Mouse (Mus musculus) ES-CJ7 (cell line): Measurements from ENCODE around the gene Skiv2l.
"Not testable (repeated sequence)": the region's sequence is repeated elsewhere in the genome, so short reads cannot be mapped to it uniquely, and the experiment has no call there.

Source experiments
- DNase-seq: peaks from one replicate; pipeline ENCODE4 v3.0.0; 2011; ENCODE audit warnings: low read depth, low spot score

Gene Skiv2l

DNA sequence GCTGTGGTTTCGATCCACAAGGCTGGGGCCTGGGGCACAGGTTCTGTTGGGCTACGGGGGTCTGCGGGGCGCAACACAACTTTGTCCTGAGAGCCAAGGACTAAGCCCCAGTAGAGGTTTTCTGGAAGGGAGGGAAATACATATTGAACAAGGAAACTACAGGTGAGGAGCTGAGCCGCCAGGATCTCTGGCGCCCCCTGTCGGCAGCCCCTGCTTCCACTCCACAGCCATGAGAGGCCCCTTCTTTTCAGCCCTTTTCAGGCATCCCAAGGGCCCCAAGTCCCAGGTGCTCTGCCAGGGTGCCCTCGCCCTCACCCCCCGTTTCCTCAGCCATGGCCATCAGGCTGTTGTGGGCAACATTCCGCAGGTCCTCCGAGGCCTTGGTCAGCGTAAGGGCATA is 36.3 kb downstream of the Skiv2l start:
- DNase-seq: peak; percentile 45

DNA sequence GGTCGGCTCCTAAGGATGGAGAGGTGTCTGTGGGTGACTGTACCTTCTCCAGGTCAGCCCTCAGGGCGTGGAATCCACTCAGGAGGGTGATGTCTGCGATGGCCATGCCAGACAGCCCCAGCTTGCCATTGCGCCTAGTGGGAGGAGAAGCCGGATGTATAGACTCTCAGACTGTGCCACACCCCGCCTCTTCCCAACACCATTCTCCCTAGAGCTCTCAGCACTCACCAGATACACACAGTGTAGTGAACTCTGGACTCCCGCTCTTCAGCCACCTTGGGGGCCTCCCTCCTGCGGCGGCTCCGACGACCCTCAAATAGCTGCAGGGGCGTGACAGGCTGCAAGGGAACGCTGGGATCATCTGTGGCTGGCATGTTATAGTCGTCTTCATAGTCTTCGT is 38.7 kb downstream of the Skiv2l start:
- DNase-seq: no peak

DNA sequence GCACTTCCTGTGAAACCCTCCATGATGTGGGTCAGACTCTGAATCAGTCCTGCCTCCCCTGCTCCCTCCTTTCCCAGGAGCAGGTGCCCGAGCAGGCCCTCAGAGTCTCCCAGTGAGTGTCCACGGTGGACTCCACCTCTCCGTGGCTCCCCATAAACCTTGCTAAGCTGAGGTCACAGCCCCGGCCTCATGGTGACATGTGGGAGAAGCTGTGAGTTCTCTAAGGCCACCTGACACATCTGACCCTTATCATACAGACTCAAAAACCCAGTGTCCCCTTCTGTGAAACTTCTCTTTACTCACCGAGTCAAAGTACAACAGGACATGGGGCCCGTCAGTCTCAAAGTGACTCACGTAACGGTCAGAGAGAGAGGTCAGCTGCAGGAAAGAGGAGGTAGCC is 39.2 kb downstream of the Skiv2l start:
- DNase-seq: not testable (repeated sequence)

DNA sequence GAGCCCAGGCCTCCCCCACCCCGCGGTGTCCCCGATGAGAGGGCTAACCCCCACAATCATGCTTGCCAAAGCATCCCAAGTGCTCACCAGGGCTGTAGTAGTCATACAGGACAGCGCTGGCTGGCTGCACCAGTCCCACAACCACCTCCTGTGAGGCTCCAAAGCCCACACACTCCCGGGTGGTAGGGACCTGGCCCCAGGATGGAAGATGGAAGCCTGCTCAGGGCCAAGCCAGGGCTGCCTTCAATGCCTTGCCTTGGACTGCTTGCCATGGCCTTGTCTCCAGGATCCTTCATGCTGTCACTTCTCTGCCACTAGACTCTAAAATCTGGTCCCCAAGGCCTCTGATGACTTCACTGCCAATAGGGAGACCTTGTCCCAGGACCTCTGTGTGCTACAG is 39.6 kb downstream of the Skiv2l start:
- DNase-seq: not testable (repeated sequence)

DNA sequence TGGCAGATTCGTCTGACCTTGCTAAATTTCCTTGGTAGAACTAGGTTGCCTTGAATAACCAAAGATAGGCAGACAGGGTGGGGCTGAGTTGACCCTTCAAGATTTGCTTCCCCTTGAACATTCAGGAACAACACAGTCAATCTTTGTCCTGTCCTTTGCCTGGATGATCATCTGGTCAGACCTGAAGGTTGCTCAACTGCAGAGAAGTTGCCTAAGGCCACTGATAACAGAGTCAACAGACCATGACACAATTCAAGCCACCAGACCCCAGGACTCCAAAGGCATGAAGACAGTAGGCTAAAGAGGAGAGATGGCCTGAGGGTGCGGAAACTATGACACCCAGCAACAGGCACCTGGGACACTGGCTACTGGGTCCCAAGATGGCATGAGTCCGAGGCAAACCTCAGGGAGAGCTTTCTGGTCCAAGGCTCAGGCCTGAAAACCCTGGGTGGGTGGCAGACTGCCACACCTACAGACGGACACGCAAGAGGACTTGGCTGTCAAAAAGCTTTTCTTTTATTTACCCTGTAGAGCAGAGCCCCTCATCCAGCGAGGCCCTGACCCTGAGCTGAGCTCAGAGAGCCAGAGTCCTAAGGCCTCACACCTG is 41.3 kb downstream of the Skiv2l start:
- DNase-seq: no peak

DNA sequence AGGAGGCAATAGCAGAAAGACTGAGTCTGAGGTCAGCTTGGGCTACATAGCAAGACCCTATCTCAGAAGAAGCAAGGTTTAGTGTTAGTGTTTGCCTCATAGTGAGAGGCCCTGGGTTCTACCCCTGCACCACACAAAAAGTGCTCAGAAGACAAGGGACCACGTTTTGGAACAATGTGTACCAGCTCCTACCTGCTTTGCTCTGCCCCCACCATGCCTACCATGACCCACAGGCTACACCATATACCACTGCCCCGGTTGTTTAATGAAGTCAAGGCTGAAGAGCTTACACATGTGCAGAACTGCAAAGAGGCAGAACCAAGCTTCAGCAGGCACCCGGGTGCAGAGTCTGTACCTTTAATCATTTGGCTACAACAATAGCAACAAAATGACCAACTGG is 42.8 kb downstream of the Skiv2l start:
- no peak for DNase-seq

DNA sequence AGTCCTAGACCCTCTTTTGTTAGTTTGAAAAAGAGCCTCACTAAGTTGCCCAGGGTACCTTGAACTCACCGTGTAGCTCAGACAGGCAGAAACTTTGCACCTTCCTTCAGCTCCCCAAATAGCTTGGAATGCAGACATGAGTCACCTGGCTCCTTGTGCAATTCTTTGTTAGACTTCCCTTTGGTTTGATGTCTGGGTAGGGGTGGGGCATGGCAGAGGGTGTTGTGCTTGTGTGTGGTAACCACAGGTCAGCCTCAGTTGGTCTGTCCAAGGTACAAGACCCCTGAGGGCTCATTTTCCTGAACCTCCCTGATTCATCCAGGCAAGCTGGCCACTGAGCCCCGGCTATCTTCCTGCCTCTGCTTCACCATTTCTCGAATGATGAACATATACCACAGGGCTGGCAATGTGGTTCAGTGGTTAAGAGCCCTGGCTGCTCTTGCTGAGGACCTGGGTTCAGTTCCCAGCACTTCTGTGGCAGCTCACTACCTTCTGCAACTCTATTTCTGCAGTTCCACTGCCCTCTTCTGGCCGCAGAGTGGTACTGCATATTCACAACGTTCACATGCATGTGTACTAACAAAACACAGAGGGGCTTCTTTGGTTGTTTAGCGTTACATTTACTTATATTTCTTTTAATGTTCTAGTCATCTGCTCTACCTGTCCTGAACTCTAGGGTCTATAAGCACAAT is 45.0 kb downstream of the Skiv2l start:
- peak; percentile 56 for DNase-seq

DNA sequence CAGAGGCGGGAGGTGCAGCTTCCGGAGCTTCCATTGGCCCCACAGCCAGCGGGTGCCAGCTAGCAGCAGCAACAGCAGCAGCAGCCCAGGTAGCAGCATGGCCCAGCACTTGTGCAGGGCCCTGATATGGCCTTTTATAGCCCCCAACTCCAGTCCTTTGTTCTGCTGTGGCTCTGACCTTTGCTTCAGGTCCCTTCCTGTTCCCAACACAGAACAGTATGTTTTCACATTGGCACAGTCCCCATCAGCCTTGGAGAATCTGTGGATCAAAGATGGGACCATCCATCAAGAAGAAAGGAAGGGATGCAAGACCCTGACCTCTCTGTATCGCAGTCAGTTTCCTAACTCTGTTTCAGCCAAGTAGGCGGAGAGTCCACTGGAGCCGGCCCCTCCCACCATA is 45.7 kb downstream of the Skiv2l start, which contains the start of gene Cyp21a1:
Cyp21a1 (minus strand) TSS at position 261 of the 400 bp plus-strand sequence.
- DNase-seq: not testable (repeated sequence)

DNA sequence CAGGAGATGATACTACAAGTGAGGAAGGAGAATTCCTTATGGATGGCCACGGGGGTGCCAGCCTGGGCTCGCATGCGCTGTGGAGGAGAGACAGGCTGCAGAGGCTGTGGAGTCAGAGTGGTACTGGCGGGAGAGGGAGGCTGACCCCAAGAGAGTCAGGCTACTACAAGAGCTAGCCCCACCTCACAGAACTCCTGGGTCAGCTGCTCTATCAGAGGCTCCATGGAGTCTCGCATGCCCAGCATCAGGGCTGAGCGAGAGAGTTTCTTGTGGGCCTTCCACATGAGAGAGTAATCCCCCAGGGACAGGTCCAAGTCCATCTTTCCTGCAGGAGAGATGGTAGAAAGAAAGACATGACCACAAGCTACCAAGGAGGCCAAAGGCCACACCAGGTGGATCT is 46.6 kb downstream of the Skiv2l start:
- not testable (repeated sequence) for DNase-seq

DNA sequence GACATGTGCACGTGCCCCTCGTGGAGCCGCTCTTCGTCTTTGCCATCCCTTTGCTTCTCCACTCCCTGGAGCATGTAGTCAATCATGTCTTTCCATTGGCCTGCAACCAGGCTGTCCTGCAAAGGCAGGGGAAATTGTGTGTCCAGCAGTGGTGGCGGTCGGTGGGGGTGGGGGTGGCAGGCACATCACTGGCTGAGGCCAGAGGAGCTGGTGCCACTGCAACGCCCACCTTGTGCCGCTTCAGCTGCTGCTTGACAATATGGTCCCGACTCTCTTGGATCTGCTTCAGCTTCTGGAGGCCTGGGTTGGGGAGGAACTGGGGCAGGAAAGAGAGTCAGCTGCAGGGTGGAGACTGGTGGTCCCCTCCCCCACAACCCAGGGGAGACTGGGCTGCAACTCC is 47.3 kb downstream of the Skiv2l start:
- not testable (repeated sequence) for DNase-seq

DNA sequence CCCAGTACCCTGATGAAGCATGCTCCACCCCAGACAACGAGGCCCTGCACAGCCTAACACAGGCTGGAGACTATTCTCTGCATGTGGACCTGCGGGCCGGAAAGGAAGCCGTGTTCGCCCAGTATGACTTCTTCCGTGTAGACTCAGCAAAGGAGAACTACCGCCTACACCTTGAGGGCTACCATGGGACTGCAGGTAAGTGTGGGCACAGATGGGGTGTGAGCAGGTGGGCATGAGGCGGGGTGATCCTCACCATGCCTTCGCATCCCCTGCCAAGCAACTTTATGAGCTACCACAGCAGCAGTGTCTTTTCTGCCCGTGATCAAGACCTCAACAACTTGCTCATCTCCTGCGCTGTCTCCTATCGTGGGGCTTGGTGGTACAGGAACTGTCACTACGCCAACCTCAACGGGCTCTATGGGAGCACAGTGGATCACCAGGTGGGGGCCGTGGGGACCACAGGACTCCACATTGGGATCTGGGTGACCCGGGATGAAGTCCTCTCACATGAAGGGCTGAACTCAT is 49.2 kb downstream of the Skiv2l start:
- not testable (repeated sequence) for DNase-seq

DNA sequence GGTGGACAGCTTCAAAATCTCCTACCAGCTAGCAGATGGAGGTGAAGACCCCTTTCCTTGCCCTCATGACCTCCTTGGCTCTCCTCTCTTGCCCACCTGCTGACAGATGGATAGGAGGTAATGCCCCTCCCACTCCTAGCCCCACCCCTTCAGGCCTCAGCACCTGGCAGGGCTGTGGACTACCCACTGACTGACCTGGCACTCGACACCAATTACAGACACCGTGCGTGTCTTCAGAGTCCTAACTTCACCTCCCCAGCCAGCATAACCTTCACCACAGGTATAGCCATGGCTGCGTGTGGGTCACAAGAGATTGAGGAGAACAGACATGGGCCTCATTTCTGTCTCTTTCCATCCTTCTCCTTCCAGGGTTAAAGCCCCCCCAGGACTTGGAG is 50.5 kb downstream of the Skiv2l start:
- DNase-seq: no peak

DNA sequence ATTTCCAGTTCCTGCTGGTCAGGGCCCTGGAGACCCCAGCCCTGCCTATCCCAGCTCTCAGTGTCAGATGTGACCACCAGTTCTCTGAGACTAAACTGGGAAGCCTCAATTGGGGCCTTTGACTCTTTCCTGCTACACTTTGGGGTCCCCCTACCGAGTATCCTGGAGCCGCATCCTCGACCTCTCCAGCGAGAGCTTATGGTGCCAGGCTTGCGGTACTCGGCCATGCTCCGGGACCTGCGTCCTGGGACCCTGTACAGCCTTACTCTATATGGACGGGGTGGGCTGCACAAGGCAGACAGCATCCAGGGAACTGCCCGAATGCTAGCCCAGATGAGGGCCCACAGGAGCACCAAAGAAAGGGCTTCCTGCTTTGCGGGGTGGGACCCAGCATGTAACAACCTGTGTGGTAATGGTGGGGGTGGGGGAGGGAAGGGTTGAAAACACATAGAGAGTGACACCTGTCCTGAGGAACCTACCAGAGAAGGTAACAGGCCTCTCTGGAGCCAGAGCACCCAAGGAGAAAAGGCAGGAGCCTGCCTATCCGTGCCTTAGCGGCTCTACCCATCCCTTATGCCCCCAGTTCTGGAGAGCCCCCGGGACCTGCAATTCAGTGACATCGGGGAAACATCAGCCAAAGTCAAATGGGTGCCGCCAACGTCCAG is 51.0 kb downstream of the Skiv2l start:
- DNase-seq: no peak

DNA sequence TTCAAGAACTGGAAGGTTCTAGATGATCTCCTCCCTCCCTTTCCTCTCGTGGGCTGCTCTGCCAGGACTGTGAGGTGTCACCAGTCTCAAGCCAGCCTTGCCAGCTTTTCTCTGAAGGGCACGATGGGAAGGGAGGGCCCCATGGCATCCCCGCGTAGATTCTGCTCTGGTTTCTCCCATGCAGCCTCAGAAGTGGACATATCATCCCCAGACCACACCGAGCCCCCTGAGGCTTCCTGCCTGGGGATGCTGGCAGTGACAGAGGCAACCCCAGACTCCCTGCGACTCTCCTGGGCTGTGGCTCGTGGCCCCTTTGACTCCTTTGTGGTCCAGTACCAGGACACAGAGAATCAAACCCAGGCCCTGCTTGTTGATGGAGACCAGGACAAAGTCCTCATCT is 51.9 kb downstream of the Skiv2l start:
- DNase-seq: not testable (repeated sequence)

DNA sequence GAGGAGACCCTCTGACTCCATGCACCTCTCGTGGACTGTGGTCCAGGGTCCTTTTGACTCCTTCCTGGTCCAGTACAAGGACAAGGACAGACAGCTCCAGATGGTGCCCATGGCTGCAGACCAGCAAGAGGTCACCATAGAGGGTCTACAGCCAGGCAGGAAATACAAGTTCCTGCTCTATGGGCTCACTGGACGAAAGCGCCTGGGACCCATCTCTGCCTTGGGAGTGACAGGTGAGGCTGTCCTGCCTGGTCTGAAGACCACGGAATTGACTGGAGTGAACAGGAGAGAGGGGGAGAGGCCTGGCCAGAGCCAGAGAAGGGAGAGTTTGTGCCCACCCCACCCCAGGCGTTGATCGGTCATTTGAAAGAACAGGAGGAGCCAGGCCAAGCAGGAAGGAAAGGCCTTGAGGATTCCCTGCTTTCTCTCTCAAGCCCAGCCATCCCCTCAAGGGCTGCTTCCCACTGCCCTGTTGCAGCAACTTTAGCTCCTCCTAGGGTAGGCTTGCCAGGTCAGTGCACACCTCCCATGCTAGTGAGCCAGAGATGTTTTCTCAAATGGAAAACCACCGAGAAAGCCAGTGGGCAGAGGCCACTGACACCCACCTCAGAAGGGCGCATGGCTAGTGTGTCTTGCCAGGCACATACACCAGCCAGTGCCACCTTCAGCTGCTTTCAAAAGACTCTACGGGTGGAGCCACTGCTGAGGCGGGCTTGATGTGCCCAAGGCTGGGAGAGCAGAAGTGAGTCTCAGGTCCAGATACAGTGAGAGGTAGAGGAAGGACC is 52.6 kb downstream of the Skiv2l start:
- not testable (repeated sequence) for DNase-seq

DNA sequence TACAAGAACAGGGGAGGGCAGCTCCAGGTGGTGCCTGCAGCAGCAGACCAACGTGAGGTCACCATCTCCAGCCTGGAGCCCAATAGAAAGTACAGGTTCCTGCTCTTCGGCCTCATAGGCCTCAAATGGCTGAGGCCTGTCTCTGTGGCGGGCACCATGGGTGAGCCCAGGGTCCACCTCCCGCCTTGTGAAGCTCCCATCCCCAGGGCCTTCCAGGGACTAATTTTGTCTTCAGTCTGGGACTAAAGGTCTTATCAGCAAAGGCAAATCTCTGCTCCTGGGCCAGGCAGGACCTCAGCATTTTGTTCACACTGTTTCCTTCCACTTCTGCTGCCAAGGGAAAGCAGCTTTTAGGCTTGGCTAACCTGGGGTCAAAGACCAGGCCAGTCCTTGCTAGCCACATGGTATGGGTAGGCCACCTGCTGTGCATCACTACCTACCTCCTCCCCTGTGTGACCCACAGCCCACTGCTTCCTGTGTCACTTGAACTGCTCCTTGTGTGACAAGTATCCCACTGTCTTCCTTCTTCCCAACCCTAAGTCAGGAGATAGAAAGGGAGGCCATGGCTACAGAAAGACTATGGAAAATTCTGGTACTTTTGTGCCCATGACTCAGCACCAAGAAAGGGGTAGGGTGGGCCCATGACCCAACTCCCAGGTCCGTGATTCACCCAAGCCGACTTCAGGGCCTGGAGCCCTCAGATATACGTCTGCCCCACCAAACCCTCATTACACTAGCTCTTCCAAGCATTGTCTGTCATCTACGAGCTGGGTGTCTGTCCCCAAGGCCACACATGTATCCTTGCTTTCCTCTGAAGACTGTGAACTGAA is 53.5 kb downstream of the Skiv2l start:
- DNase-seq: no peak

DNA sequence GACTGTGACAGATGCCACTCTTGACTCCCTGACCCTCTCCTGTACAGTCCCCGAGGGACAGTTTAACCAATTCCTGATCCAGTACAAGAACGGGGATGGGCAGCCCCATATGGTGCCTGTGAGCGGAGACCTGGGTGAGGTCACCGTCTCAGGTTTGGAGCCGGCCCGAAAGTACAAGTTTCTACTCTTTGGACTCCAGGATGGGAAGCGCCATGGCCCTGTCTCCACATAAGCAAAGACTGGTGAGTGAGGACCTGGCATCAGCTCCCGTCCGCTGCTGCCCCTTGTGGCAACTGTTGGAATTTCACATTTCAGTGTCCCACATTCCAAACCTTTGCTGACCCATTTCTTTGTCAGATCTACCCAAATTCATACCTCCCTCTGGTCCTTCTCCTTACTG is 54.4 kb downstream of the Skiv2l start:
- DNase-seq: peak; percentile 36

DNA sequence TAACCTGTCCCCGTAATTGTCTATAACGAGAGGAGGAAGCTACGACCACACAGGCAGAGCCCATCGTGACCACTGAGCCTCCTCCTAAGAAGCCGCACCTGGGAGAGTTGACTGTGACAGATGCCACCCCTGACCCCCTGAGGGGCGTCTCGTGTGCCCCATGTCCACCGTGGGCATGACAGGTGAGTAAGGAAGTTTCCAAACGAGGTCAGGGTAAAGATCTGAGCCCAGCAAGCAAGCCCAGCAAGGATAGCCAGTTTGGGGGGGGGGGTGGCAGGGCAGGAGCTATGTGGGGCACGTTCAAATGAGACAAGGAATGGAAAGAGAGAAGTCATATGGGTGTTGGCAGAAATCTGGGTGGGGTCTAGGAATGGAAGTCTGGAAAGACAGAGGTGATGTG is 55.0 kb downstream of the Skiv2l start:
- DNase-seq: no peak
